Mouse (Mus musculus): ENCODE data around the gene Trappc2l.

DNA sequence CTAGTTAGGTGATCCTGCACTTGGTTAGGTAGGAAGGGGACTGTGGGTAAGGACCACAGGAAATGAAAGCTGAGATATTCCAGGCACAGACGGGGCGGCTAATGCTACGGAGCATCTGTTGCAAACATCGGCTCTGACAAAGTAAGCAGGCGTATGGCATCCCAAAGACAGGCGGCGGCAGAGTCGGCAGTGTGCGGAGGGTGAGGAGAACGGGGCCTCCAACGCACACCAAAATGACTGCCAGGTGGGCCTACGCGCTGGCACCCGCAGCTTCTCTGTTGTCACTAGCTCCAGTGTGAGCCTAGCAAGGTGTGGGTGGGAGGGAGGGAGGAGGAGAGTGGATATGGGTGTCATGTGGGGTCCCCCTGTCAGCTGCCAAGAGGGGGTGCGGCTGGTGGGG, 30.0 kb downstream of the Trappc2l start:
- peak; percentile 17; the same call in 1 of the 2 replicates for TF ChIP-seq CTCF (IDR thresholded peaks at IDR 0.05; ENCODE audit: low read depth)
- no peak for TF ChIP-seq EP300 (optimal IDR thresholded peaks at IDR 0.05)

Measured in stomach, postnatal 0 days (tissue).